Mouse (Mus musculus) intestine, embryonic 15.5 days (tissue): ENCODE measurements at regions not wholly inside any gene's neighbourhood (a gene's known extent, or its start where the extent isn't known, plus 50 kb on each side); places are given as distances from the start of the nearest gene placed in this dataset.

Experiments
- ATAC-seq: fragments of 200-750 bp; cut with Nextera tagmentation; 2 replicates; pipeline ENCODE4 v1.8.0; 2017; ENCODE audit warnings: moderate TSS enrichment, moderate library complexity
- H3K27ac ChIP-seq: fragments of 300-500 bp; sonication (generic); 2 replicates; pipeline ENCODE4 v1.5.1; 2015; ENCODE audit warnings: mild to moderate bottlenecking, inconsistent platforms
- H3K27me3 ChIP-seq: fragments of 300-500 bp; sonication (generic); replicated peaks from 2 replicates; pipeline ENCODE4 v1.6.1; 2015; ENCODE audit warnings: inconsistent platforms
- H3K36me3 ChIP-seq: fragments of 300-500 bp; sonication (generic); 2 replicates; pipeline ENCODE4 v1.6.1; 2015; ENCODE audit warnings: inconsistent platforms
- H3K4me1 ChIP-seq: fragments of 300-500 bp; sonication (generic); replicated peaks from 2 replicates; pipeline ENCODE4 v1.6.1; 2015; ENCODE audit warnings: inconsistent platforms
- H3K4me2 ChIP-seq: fragments of 300-500 bp; sonication (generic); replicated peaks from 2 replicates; pipeline ENCODE4 v1.6.1; 2015; ENCODE audit warnings: mild to moderate bottlenecking, inconsistent platforms
- H3K4me3 ChIP-seq: fragments of 300-500 bp; sonication (generic); replicated peaks from 2 replicates; pipeline ENCODE4 v1.5.1; 2015; ENCODE audit warnings: inconsistent platforms
- H3K9ac ChIP-seq: fragments of 300-500 bp; sonication (generic); 2 replicates; pipeline ENCODE4 v1.6.1; 2015; ENCODE audit warnings: inconsistent platforms
- H3K9me3 ChIP-seq: fragments of 300-500 bp; sonication (generic); 2 replicates; pipeline ENCODE4 v1.6.1; 2016; ENCODE audit warnings: inconsistent platforms
- WGBS: fragments of 180-500 bp; shearing (Covaris S2); methylation state at CpG from one replicate; pipeline ENCODE4 v1.1.7; 2015; 5-methylcytosine and 5-hydroxymethylcytosine counted together

DNA sequence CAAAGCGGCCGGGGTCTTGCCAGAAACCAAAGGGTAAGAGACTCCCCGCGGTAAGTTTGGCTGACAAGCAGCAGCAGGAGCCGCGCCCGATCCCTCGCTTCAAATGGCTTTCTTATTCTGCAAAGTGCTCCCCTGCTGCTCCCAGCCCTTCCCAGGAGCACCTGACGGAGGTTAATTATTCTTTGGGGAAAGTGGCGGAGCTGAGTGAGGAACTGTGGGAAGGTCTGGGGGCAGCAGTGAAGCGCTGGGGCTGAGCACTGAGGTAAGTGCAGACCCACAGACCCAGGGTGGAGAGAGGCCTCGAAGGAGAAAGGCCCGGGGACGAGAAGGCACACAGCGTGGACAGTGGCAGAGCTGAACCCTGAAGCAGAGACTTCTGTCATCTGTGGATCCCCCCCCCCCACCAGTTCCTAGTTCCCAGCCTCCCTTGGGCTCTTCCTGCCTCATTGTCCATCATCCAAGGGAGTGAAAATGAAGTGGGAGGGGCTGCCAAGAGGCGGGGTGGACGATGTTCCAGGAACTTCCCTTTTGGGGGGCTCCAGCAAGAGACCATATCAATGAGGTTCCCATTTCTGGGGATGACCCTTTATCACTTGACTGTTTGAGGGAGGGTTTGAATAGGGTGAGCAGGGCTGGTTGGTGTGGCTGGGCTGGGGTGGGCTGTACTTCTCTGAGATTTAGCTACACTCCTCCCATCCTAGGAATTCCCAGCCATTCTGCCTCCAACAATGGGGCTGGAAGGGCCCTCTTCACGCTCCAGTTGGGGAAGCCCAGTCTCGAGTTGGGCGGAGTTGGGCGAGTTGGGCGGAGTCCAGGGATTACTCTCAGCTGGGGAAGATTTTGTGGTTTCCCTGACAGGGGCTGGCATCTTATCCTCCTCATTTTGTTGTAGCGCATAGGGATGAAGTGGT lies 59.4 kb upstream of the Shb start:
- H3K36me3 ChIP-seq, result no peaks in the 10 kb centered on the region
- no peaks in the 10 kb centered on the region for H3K27me3 ChIP-seq
- no peak overlapping the region for H3K9ac ChIP-seq
- WGBS, result 16% methylated on average over 23 of the region's 23 CpGs
- no peaks in the 10 kb centered on the region for H3K9me3 ChIP-seq
- ATAC-seq, result 0 out of 2 replicates have a peak, but pooled peaks have one; percentile 16
- H3K27ac ChIP-seq, result no peak overlapping the region
- H3K4me2 ChIP-seq, result peak overlapping the region; percentile 47
- peaks cover 15% of the 10 kb centered on the region; the same call in 1 of the 2 replicates for H3K4me1 ChIP-seq
- H3K4me3 ChIP-seq, result no peak overlapping the region

DNA sequence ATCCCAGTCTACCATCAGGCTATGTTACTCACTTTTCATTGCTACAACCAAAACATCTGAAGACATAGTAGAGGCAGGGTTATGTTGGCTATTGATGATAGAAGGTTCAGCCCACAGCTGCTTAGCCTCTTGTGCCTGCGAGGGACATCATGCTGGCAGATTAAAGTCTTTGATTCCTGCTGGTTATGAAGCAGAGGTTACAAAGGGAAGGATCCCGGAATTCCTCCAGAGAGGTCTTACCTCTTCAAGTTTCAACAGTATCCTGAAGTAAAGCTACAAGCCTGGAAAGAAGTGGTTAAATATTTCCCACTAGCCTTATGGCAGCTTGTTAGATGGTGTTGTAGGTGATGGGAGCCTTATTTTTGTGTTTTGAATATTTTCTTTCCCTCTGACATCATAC lies 58.6 kb upstream of the Shb start:
- H3K9me3 ChIP-seq, result no peaks in the 10 kb centered on the region
- H3K4me1 ChIP-seq, result peaks cover 15% of the 10 kb centered on the region; the same call in 1 of the 2 replicates
- H3K4me3 ChIP-seq, result no peak overlapping the region
- no peak overlapping the region for H3K9ac ChIP-seq
- no peak for ATAC-seq
- no peaks in the 10 kb centered on the region for H3K27me3 ChIP-seq
- 23% methylated on average over 2 of the region's 2 CpGs for whole genome bisulfite sequencing
- H3K27ac ChIP-seq, result no peak overlapping the region
- peak overlapping the region; percentile 47 for H3K4me2 ChIP-seq
- no peaks in the 10 kb centered on the region for H3K36me3 ChIP-seq

DNA sequence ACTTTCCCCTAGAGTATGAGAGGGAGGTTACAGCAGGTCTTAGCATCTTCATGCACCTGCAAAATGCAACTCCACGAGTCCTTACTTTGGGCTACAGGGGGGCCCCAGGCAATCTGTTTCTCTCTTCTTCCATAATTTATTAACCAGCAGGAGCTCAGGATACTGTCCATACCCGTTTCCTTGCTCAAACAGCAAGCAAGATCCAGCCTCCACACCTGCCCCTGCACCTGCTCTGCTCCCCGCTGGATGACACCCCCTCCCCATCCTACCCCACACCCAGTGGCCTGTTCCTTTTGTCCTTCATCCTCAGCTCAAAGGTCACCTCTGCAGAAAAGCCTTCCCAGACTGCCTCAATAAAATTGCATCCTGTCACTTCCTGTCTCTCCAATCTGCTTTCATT lies 56.1 kb upstream of the Shb start:
- Histone ChIP-seq H3K27ac (peak overlapping the region; percentile 7; the same call in 1 of the 2 replicates), H3K9me3 (no peaks in the 10 kb centered on the region), H3K4me1 (peaks cover 21% of the 10 kb centered on the region; the same call in 1 of the 2 replicates), H3K9ac (no peak overlapping the region), H3K36me3 (no peaks in the 10 kb centered on the region), H3K4me2 (peak overlapping the region; percentile 27; the same call in 1 of the 2 replicates), H3K27me3 (no peaks in the 10 kb centered on the region), H3K4me3 (no peak overlapping the region)
- WGBS, result 36% methylated on average over 3 of the region's 3 CpGs
- ATAC-seq, result peak; percentile 66

DNA sequence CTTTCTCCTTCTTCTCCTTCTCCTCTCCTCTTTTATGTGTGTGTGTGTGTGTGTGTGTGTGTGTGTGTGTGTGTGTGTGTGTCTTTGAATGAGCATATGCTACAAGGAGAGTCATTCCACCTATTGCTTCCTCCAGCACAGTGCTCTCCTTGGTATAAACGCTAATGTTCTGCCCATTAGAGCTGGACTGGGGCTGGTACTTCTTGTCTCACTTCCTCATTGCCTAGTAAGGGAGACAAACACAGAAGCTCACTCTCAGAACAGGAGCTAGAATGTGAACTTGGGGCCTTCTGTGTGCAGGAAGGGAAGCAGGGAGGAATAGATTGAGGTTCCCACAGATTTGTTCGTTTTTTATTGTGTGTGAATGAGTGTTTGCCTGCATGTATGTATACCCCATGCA lies 54.9 kb upstream of the Shb start:
- Histone ChIP-seq H3K4me3 (no peak overlapping the region), H3K27me3 (no peaks in the 10 kb centered on the region), H3K4me1 (peaks cover 24% of the 10 kb centered on the region), H3K9ac (no peak overlapping the region), H3K4me2 (no peak overlapping the region), H3K9me3 (no peaks in the 10 kb centered on the region), H3K36me3 (no peaks in the 10 kb centered on the region), H3K27ac (peak overlapping the region; percentile 7; the same call in 1 of the 2 replicates)
- ATAC-seq, result no peak
- 57% methylated on average over 2 of the region's 2 CpGs for WGBS

DNA sequence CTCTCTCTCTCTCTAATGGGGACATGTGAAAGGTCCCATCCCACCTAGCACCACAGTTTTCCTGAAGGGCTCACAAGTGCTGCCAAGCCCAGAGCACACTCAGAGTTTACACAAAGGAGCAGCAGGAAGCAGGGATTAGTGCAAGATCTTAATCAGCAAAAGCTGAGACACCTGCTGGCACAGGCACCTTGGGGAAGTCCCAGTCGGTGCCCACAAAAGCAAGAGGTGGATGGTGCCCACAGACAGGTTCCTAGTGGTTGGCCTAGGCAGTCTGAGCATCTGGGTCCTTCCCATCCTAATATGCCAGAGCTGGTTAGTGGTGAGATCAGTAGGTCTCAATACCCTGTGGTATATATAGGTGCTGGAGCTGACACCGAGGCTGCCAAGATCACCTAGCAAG lies 54.0 kb upstream of the Shb start:
- H3K9ac ChIP-seq, result no peak overlapping the region
- no peaks in the 10 kb centered on the region for H3K27me3 ChIP-seq
- 50% methylated on average over 2 of the region's 2 CpGs for WGBS
- H3K4me1 ChIP-seq, result peaks cover 18% of the 10 kb centered on the region
- H3K4me3 ChIP-seq, result no peak overlapping the region
- ATAC-seq, result no peak
- no peaks in the 10 kb centered on the region for H3K9me3 ChIP-seq
- peak overlapping the region; percentile 59 for H3K27ac ChIP-seq
- no peak overlapping the region for H3K4me2 ChIP-seq
- H3K36me3 ChIP-seq, result no peaks in the 10 kb centered on the region

DNA sequence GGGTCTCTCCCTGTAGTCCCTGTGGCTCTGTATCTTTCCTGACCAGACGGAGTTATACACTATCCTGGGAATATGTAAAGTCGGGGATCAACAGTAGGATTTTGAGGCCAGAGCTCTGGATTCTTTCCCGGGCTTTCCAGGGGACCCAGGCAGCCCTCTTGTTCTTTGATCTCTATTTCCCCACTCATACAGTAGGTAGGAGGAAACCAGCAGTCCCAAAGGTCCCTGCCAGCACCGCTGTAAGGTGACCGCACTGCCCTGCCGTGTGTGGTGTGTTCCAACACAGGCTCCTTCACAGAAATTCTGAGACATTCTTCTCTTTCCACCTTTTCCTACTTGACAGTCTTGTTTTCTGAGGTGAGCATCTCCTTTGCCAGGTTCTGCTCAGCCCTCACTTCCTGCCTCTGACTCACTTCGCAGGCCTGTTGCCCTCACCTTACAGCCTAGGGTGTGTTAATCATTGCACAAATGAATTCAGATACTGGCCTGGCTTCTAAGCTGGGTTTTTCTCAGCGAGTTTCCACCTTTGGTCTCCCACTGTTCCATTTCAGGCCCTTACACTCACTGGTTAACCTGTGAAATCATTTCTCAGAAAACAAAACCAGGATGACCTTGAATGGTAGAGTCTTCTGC lies 53.0 kb upstream of the Shb start:
- Histone ChIP-seq H3K27me3 (no peaks in the 10 kb centered on the region), H3K4me2 (0 out of 2 replicates have a peak overlapping the region, but pooled peaks have one; percentile 4), H3K9me3 (no peaks in the 10 kb centered on the region), H3K4me3 (no peak overlapping the region), H3K36me3 (no peaks in the 10 kb centered on the region), H3K9ac (no peak overlapping the region), H3K27ac (peak overlapping the region; percentile 59), H3K4me1 (peaks cover 14% of the 10 kb centered on the region)
- 47% methylated on average over 8 of the region's 8 CpGs for WGBS
- ATAC-seq, result peak; percentile 76

DNA sequence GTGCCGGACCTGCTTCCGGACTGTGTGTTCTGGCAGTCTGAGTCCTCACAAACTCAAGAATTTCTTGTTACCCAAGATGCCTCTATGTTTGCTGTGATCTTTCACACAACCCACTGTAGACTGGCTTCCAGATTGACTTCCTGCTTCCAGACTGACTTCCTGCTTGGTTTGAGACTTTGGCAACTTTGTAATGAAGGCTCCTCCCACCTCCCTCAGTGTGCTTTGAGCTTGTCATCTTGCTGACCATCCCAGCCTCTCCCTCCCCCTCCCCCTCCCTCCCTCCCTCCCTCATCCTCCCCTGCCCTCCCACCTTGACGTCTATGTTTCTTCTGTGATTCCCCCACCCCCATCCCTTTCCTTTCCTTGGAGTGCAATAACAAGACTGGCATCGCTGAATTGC lies 51.7 kb upstream of the Shb start:
- ATAC-seq, result no peak
- H3K4me1 ChIP-seq, result peaks cover 17% of the 10 kb centered on the region
- no peak overlapping the region for H3K4me3 ChIP-seq
- no peak overlapping the region for H3K4me2 ChIP-seq
- H3K9me3 ChIP-seq, result no peaks in the 10 kb centered on the region
- no peak overlapping the region for H3K27ac ChIP-seq
- H3K27me3 ChIP-seq, result no peaks in the 10 kb centered on the region
- H3K9ac ChIP-seq, result no peak overlapping the region
- H3K36me3 ChIP-seq, result no peaks in the 10 kb centered on the region
- WGBS, result 58% methylated on average over 4 of the region's 4 CpGs

DNA sequence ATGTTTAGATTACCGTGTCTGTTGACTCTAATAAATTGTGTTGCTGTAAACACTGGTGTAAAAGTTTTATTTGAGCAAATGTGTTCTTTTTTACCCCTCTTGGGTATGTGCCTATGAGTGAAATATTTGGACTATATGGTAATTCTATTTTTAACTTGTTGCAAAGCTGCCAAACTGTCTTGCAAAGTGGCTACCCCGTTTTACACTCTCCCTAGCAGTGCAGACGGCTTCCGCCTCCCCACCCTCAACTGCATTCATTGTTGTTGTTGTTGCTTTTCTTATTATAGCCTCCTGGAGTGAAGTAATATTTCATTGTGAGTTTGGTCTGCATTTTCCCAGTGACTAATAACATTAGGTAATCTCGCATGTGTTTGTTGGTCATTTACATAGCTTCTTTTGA lies 50.2 kb upstream of the Shb start:
- no peak overlapping the region for H3K9ac ChIP-seq
- H3K9me3 ChIP-seq, result no peaks in the 10 kb centered on the region
- H3K27ac ChIP-seq, result no peak overlapping the region
- WGBS, result 37% methylated on average over 5 of the region's 5 CpGs
- H3K4me3 ChIP-seq, result no peak overlapping the region
- H3K4me1 ChIP-seq, result peaks cover 23% of the 10 kb centered on the region
- no peak for ATAC-seq
- no peaks in the 10 kb centered on the region for H3K27me3 ChIP-seq
- H3K36me3 ChIP-seq, result no peaks in the 10 kb centered on the region
- H3K4me2 ChIP-seq, result no peak overlapping the region
